Mouse (Mus musculus): Measurements from ENCODE around the gene Bend3.
"Not testable (repeated sequence)": the region's sequence is repeated elsewhere in the genome, so short reads cannot be mapped to it uniquely, and the experiment has no call there.

Gene Bend3

GRCm38 (mm10) chr10:43480227-43480849 lies 1.7 kb downstream of the Bend3 start:
- DNase-seq (ENCODE audit: low spot score in 2 of 2), result no peak

GRCm38 (mm10) chr10:43481179-43481578 lies 2.5 kb downstream of the Bend3 start:
- no peak for DNase-seq (ENCODE audit: low spot score in 2 of 2)

GRCm38 (mm10) chr10:43482021-43482420 lies 3.4 kb downstream of the Bend3 start:
- no peak for DNase-seq (ENCODE audit: low spot score in 2 of 2)

- no peak for DNase-seq (ENCODE audit: low spot score in 2 of 2)
Observed at GRCm38 (mm10) chr10:43483426-43483995, 4.9 kb downstream of the Bend3 start.

- DNase-seq (ENCODE audit: low spot score in 2 of 2), result no peak
Observed at GRCm38 (mm10) chr10:43485751-43486268, 7.2 kb downstream of the Bend3 start.

GRCm38 (mm10) chr10:43487441-43488010 lies 8.9 kb downstream of the Bend3 start:
- no peak for DNase-seq (ENCODE audit: low spot score in 2 of 2)

GRCm38 (mm10) chr10:43488258-43488657 lies 9.6 kb downstream of the Bend3 start:
- no peak for DNase-seq (ENCODE audit: low spot score in 2 of 2)

GRCm38 (mm10) chr10:43489139-43489538 lies 10.5 kb downstream of the Bend3 start:
- DNase-seq (ENCODE audit: low spot score in 2 of 2), result no peak

- DNase-seq (ENCODE audit: low spot score in 2 of 2), result no peak
Observed at GRCm38 (mm10) chr10:43489550-43489949, 10.9 kb downstream of the Bend3 start.

- no peak for DNase-seq (ENCODE audit: low spot score in 2 of 2)
Observed at GRCm38 (mm10) chr10:43490034-43490433, 11.4 kb downstream of the Bend3 start.

- DNase-seq (ENCODE audit: low spot score in 2 of 2), result no peak
Observed at GRCm38 (mm10) chr10:43490846-43491245, 12.2 kb downstream of the Bend3 start.

GRCm38 (mm10) chr10:43502599-43502998 lies 24.0 kb downstream of the Bend3 start:
- DNase-seq (ENCODE audit: low spot score in 2 of 2), result no peak

GRCm38 (mm10) chr10:43504291-43504690 lies 25.7 kb downstream of the Bend3 start:
- DNase-seq (ENCODE audit: low spot score in 2 of 2), result no peak

- no peak for DNase-seq (ENCODE audit: low spot score in 2 of 2)
Observed at GRCm38 (mm10) chr10:43507051-43507450, 28.4 kb downstream of the Bend3 start.

GRCm38 (mm10) chr10:43509228-43509627 lies 30.6 kb downstream of the Bend3 start:
- no peak for DNase-seq (ENCODE audit: low spot score in 2 of 2)

- no peak for DNase-seq (ENCODE audit: low spot score in 2 of 2)
Observed at GRCm38 (mm10) chr10:43512976-43513375, 34.3 kb downstream of the Bend3 start.

GRCm38 (mm10) chr10:43516992-43517660 lies 38.5 kb downstream of the Bend3 start:
- DNase-seq (ENCODE audit: low spot score in 2 of 2), result no peak

GRCm38 (mm10) chr10:43517836-43518235 lies 39.2 kb downstream of the Bend3 start:
- no peak for DNase-seq (ENCODE audit: low spot score in 2 of 2)

- DNase-seq (ENCODE audit: low spot score in 2 of 2), result no peak
Observed at GRCm38 (mm10) chr10:43518368-43518767, 39.7 kb downstream of the Bend3 start.

- no peak for DNase-seq (ENCODE audit: low spot score in 2 of 2)
Observed at GRCm38 (mm10) chr10:43519977-43520376, 41.3 kb downstream of the Bend3 start.

GRCm38 (mm10) chr10:43523931-43524330 lies 45.3 kb downstream of the Bend3 start, which contains the start of gene Gm9803:
Gm9803 (plus strand) TSS chr10:43524084.
- not testable (repeated sequence) for DNase-seq (ENCODE audit: low spot score in 2 of 2)
